ENCODE assay signal across 8 mouse cellular contexts in the genomic region with DNA sequence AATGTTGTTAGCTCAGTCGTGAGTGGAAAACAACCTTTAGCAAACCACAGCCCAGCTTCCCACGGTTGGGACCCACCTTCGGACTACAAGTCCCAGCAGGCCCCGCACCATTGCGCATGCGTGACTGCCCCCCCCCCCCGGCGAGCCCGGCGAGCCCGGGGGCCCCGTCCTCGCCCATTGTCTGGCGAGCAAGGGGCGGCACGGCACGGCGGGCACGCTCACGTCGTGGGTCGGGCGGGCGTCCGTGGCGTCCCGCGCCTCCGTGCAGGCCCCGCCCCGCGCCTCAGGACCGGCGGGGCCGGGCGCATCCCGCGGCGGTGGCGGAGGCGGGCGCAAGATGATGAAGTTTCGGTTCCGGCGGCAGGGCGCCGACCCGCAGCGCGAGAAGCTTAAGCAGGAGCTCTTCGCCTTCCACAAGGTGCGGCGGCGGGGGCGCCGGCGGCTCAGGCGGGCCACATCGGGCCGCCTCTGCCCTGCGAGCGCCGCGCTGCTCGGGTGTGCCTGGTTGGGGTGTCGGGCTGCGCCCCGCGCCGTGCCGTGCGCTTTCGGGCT. TPM values are rescaled to one million over a fixed set of nuclear protein-coding genes. Genes with fewer than 3 reads are reported as not detected.
DNase-seq lines count a peak whose midpoint lies in the region; ATAC-seq and TF ChIP-seq lines count a peak whose summit lies in the region.

Gene Llgl1 (plus strand): TSS at position 200 of the 552 bp plus-strand sequence.

- H3K27ac ChIP-seq in gastrocnemius, adult 2 months, result peak within 1 kb of the TSS; percentile 92
- H3K27ac ChIP-seq in hindbrain, postnatal 0 days, result peak within 1 kb of the TSS; percentile 76
- H3K27ac ChIP-seq in left cerebral cortex, adult 2 months, result peak within 1 kb of the TSS; percentile 91

- no peaks in the 10 kb centered on the region for H3K27me3 ChIP-seq in hindbrain, postnatal 0 days (ENCODE audit: insufficient read depth, low read length)
- H3K27me3 ChIP-seq in megakaryocyte, embryonic 14.5 days (replicated peaks), result peaks cover 18% of the 10 kb centered on the region

- peaks cover 23% of the 10 kb centered on the region; the same call in 1 of the 2 replicates for H3K4me1 ChIP-seq in hindbrain, postnatal 0 days (ENCODE audit: insufficient read depth, low read length)
- peaks cover 56% of the 10 kb centered on the region for H3K4me1 ChIP-seq in megakaryocyte, embryonic 14.5 days

- DNase-seq in ZHBTc4 (ENCODE audit: low read depth, low spot score), result peak; percentile 96
- peak; percentile 68 to 89 for DNase-seq in cerebellum, postnatal 4 days (ENCODE audit: low spot score in 2 of 2)
- peak; percentile 94 for DNase-seq in gastrocnemius, adult 2 months
- DNase-seq in hindbrain, postnatal 0 days (ENCODE audit: low spot score), result peak; percentile 96
- DNase-seq in left cerebral cortex, adult 2 months (ENCODE audit: extremely low spot score in 1 of 2, low spot score in 2 of 2), result peak; percentile 83 to 87
- DNase-seq in right cerebral cortex, postnatal 10 days (ENCODE audit: low spot score in 2 of 2), result peak; percentile 91
- peak; percentile 86 to 87 for DNase-seq in urinary bladder, postnatal 4 days (ENCODE audit: low spot score in 2 of 2)

- under 1% methylated on average over 69 of the region's 73 CpGs for WGBS in hindbrain, postnatal 0 days

- peak within 1 kb of the TSS; percentile 92 for H3K4me2 ChIP-seq in hindbrain, postnatal 0 days (ENCODE audit: low read depth, low read length)

- intact Hi-C loops in gastrocnemius, adult 2 months (cut with DNase I), result loop anchor here (1.0 to 5.0 kb wide), 2 partner anchors 28 to 393 kb away; partner anchors contain the start of gene Flii
- intact Hi-C loops in left cerebral cortex, adult 2 months (cut with DNase I), result loop anchor here (2.0 to 5.0 kb wide), 4 partner anchors 29 to 178 kb away; partner anchors contain the start of genes Alkbh5, Mief2, Smcr8 and Tmem11

- peak within 1 kb of the TSS; percentile 78 for H3K9ac ChIP-seq in hindbrain, postnatal 0 days (replicated peaks; ENCODE audit: low read length)

- H3K4me3 ChIP-seq in gastrocnemius, adult 2 months, result peak within 1 kb of the TSS; percentile 96
- peak within 1 kb of the TSS; percentile 78 for H3K4me3 ChIP-seq in hindbrain, postnatal 0 days (ENCODE audit: low read length)
- H3K4me3 ChIP-seq in left cerebral cortex, adult 2 months, result peak within 1 kb of the TSS; percentile 97
- peak within 1 kb of the TSS; percentile 93 for H3K4me3 ChIP-seq in megakaryocyte, embryonic 14.5 days (replicated peaks)

- ATAC-seq in hindbrain, postnatal 0 days, result peak; percentile 93

- H3K9me3 ChIP-seq in hindbrain, postnatal 0 days (ENCODE audit: low read length), result no peaks in the 10 kb centered on the region
- H3K9me3 ChIP-seq in megakaryocyte, embryonic 14.5 days, result no peaks in the 10 kb centered on the region

- TF ChIP-seq CTCF in gastrocnemius, adult 2 months (IDR thresholded peaks at IDR 0.05), result no peak
- no peak for TF ChIP-seq CTCF in hindbrain, postnatal 0 days (IDR thresholded peaks at IDR 0.05; ENCODE audit: low read depth)
- no peak for TF ChIP-seq CTCF in left cerebral cortex, adult 2 months (IDR thresholded peaks at IDR 0.05)

- H3K36me3 ChIP-seq in hindbrain, postnatal 0 days (ENCODE audit: insufficient read depth, low read length), result 0 out of 2 replicates have a peak, but pooled peaks cover 7% of the 10 kb centered on the region
- peaks cover 8% of the 10 kb centered on the region for H3K36me3 ChIP-seq in megakaryocyte, embryonic 14.5 days (replicated peaks; ENCODE audit: low read length)

RNA-seq across cellular contexts. Expression of gene Llgl1, which starts in this region (rescaled TPM):
- total RNA-seq in gastrocnemius, adult 2 months (2021), result 1 to 10 TPM; 9.0 to 9.5 TPM
- total RNA-seq in hindbrain, postnatal 0 days (2014; rRNA removed), result 60.2 and 75.5 TPM in 2 replicates
- polyA plus RNA-seq in hindbrain, postnatal 0 days (2015; fragmentation: Nextera tagmentation; extraction: Ambion mirVana), result 35.2 and 36.7 TPM in 2 replicates
- total RNA-seq in left cerebral cortex, adult 2 months (2021), result 10 to 100 TPM; 37.8 to 37.9 TPM
- 5.0 and 7.6 TPM in 2 replicates for polyA plus RNA-seq in megakaryocyte, embryonic 14.5 days (2012; ENCODE audit: insufficient read depth, low replicate concordance)

Comparison
In these comparisons a context has a peak if more than half of its experiments do, and no peak if none do; other contexts are left out.
1. Peak in every context shown above with its lines: DNase-seq, ATAC-seq, H3K4me3 ChIP-seq and H3K27ac ChIP-seq.